Mouse (Mus musculus) heart, postnatal 10 days (tissue): ENCODE data around the gene Slc36a1. TPM values are rescaled to one million over a fixed set of nuclear protein-coding genes. Genes with fewer than 3 reads are reported as not detected.

Source experiments
- DNase-seq, 2 experiments: peaks; one replicate each; pipeline ENCODE4 v3.0.0; 2021
- intact Hi-C: fragments of 180-260 bp; cut with DNase I; formaldehyde crosslinking; loops from one replicate; pipeline ENCODE4 v1.15.1; 2025
- total RNA-seq, 2 experiments: library from RNA; stranded (reverse); gene quantifications; 2 replicates each; pipeline ENCODE4 v1.2.3; 2021

The Slc36a1 gene
- total RNA-seq, 2 experiments from 2014 or later, result 11.4 to 12.9 TPM

GRCm38 (mm10) chr11:55208001-55208690 lies 4.0 kb downstream of the Slc36a1 start:
- intact Hi-C loops, result no loop called here

GRCm38 (mm10) chr11:55209032-55209431 lies 4.9 kb downstream of the Slc36a1 start:
- intact Hi-C loops, result no loop called here
- DNase-seq, result no peak

More at GRCm38 (mm10) chr11:55208001-55208690, 4.0 kb downstream of the Slc36a1 start:
- DNase-seq, result peak in 1 of 2 experiments; percentile 15

- intact Hi-C loops, result no loop called here
- DNase-seq, result no peak
Observed at GRCm38 (mm10) chr11:55209626-55210353, 5.6 kb downstream of the Slc36a1 start.

- intact Hi-C loops, result no loop called here
- no peak for DNase-seq
Observed at GRCm38 (mm10) chr11:55213518-55213917, 9.4 kb downstream of the Slc36a1 start.

- intact Hi-C loops, result no loop called here
- DNase-seq, result no peak
Observed at GRCm38 (mm10) chr11:55214161-55214560, 10.0 kb downstream of the Slc36a1 start.

GRCm38 (mm10) chr11:55214978-55215377 lies 10.8 kb downstream of the Slc36a1 start:
- intact Hi-C loops, result no loop called here
- DNase-seq, result peak in 1 of 2 experiments; percentile 17

- DNase-seq, result no peak
- intact Hi-C loops, result no loop called here
Observed at GRCm38 (mm10) chr11:55216061-55216460, 11.9 kb downstream of the Slc36a1 start.

GRCm38 (mm10) chr11:55216830-55217229 lies 12.7 kb downstream of the Slc36a1 start:
- DNase-seq, result no peak
- intact Hi-C loops, result no loop called here

GRCm38 (mm10) chr11:55217418-55217817 lies 13.3 kb downstream of the Slc36a1 start:
- intact Hi-C loops, result no loop called here

GRCm38 (mm10) chr11:55217880-55218279 lies 13.7 kb downstream of the Slc36a1 start:
- peak; percentile 19 to 31 for DNase-seq
- intact Hi-C loops, result no loop called here

More at GRCm38 (mm10) chr11:55217418-55217817, 13.3 kb downstream of the Slc36a1 start:
- DNase-seq, result no peak

GRCm38 (mm10) chr11:55218473-55218872 lies 14.3 kb downstream of the Slc36a1 start:
- intact Hi-C loops, result no loop called here
- no peak for DNase-seq

GRCm38 (mm10) chr11:55221306-55221705 lies 17.2 kb downstream of the Slc36a1 start:
- intact Hi-C loops, result no loop called here
- no peak for DNase-seq

GRCm38 (mm10) chr11:55231034-55231433 lies 26.9 kb downstream of the Slc36a1 start:
- DNase-seq, result no peak

GRCm38 (mm10) chr11:55234288-55234687 lies 30.1 kb downstream of the Slc36a1 start:
- intact Hi-C loops, result no loop called here
- DNase-seq, result no peak

More at GRCm38 (mm10) chr11:55231034-55231433, 26.9 kb downstream of the Slc36a1 start:
- intact Hi-C loops, result no loop called here

GRCm38 (mm10) chr11:55234791-55235190 lies 30.6 kb downstream of the Slc36a1 start:
- intact Hi-C loops, result loop anchor here (5.0 kb wide), 1 partner anchor 32 kb away; the partner anchor contains the start of gene Slc36a1
- no peak for DNase-seq

- intact Hi-C loops, result loop anchor here (5.0 kb wide), 1 partner anchor 35 kb away; the partner anchor contains the start of gene Slc36a1
- no peak for DNase-seq
Observed at GRCm38 (mm10) chr11:55236815-55237214, 32.7 kb downstream of the Slc36a1 start.

- DNase-seq, result no peak
- intact Hi-C loops, result loop anchor here (5.0 kb wide), 1 partner anchor 37 kb away; the partner anchor contains the start of gene Slc36a1
Observed at GRCm38 (mm10) chr11:55239496-55239895, 35.3 kb downstream of the Slc36a1 start.

- intact Hi-C loops, result no loop called here
- DNase-seq, result peak; percentile 80 to 81
Observed at GRCm38 (mm10) chr11:55240556-55240955, 36.4 kb downstream of the Slc36a1 start.

- no peak for DNase-seq
- intact Hi-C loops, result no loop called here
Observed at GRCm38 (mm10) chr11:55250527-55250926, 46.4 kb downstream of the Slc36a1 start.

- intact Hi-C loops, result no loop called here
Observed at GRCm38 (mm10) chr11:55253391-55253790, 49.2 kb downstream of the Slc36a1 start.

GRCm38 (mm10) chr11:55261105-55261504 lies 57.0 kb downstream of the Slc36a1 start:
- no peak for DNase-seq

More at GRCm38 (mm10) chr11:55253391-55253790, 49.2 kb downstream of the Slc36a1 start:
- DNase-seq, result no peak

More at GRCm38 (mm10) chr11:55261105-55261504, 57.0 kb downstream of the Slc36a1 start:
- intact Hi-C loops, result loop anchor here (5.0 kb wide), 1 partner anchor 116 kb away; no protein-coding TSS in a partner anchor
